Mouse (Mus musculus) embryonic fibroblast, embryonic 13.5 days (primary cell): Measurements from ENCODE around the gene Slc41a2.

Experiments used
- CTCF ChIP-seq: IDR thresholded peaks from 2 replicates; pipeline ENCODE4 v1.5.1; 2011; ENCODE audit warnings: mild to moderate bottlenecking, control low read depth, low read length, moderate library complexity, borderline replicate concordance; ENCODE audit not compliant: insufficient read depth
- POLR2A ChIP-seq: IDR thresholded peaks from 2 replicates; pipeline ENCODE4 v1.6.1; 2011; ENCODE audit warnings: low read depth, mild to moderate bottlenecking, control low read depth, low read length, moderate library complexity

DNA sequence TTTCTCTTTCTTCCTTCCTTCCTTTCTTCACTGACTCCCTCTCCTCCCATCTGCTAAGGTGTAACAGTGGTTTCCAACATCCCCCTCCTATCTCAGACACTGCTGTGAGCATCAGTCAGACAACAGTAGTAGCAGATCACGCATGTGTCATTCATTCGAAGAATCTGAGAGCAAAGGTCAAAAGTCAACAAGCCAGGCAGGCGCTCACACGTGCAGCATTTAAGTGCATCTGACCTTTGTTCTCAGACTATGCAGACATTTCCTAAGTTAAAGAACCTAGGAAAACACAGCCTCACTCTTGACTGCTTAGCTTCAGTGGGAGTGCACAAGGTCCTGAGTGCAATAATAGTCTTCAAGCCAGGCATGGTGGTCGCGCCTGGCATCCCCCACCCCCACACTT lies 93.6 kb downstream of the Slc41a2 start:
- no peak for TF ChIP-seq POLR2A
- no peak for TF ChIP-seq CTCF
